Mouse (Mus musculus) adrenal gland, postnatal 10 days (tissue): ENCODE results near the gene Slc15a1. TPM values are rescaled to one million over a fixed set of nuclear protein-coding genes. Genes with fewer than 3 reads are reported as not detected.

Experiments used
- DNase-seq: peaks from one replicate; pipeline ENCODE4 v3.0.0; 2021; ENCODE audit warnings: mixed read lengths
- long read RNA-seq, 2 experiments: library from polyadenylated mRNA; stranded (forward); transcript quantifications; one replicate each; pipeline ENCODE4 v2.0.0; 2021
- total RNA-seq, 2 experiments: library from RNA; stranded (reverse); gene quantifications; 2 replicates each; pipeline ENCODE4 v1.2.3; 2021

Gene Slc15a1
- total RNA-seq: under 1 TPM; 0.09 to 0.36 TPM
- long read RNA-seq, experiment 1: 0 reads
- long read RNA-seq, experiment 2: 0 reads

DNA sequence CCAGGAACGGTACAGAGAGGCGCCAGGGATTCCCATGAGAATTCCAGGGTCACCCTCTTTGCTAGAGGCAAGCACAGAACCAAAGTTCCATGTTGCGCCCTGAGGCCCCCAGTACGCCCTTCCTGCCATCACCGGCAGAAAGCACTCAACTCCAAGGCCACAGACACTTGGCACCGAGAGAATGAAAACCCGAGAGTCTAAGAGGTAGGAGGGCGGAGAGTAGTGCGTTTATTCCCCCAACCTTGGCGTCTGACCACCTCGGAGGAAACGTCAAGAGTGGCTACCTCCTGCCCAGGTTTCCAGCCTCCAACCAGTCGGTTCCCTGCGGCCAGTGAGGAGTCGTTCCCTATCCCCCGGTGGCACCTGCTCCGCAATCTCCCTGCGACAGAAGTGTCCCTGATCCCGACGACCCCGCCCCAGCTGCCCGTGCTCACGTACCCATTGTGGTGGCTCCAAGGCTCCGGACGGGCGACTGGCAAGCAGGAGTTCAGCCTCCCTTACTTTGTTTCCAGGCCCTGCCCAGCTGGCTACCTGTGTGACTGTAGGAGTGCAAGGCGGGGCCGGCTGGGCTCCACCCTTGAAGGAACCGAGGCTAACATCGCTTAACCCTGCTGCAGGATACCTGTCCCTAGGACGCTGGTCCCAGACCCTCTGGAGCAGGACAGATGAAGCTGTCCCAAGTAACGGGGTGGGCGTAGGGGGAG lies at the start of gene Slc15a1:
TSS of gene Slc15a1 (minus strand) at position 472 of the 704 bp plus-strand sequence.
- DNase-seq: no peak

DNA sequence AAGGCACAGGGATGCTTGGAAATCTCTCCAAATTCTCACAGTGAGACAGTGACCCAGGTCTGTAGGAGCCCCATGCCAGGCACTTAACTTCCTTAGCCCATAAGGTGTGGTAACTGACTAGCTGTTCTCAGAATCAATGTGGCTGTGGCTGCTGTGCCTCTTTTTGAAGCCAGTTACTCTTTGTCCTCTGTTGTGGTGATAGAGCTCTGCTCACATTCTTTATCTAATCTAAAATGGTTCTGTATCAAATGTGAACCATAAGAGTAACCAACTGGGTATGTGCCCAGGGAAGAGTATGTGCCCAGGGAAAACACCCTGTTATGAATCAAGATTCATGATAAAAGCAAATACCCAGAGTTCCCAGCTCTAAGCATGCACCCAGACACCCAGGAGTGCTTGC lies 48.7 kb upstream of the Slc15a1 start:
- DNase-seq: no peak

DNA sequence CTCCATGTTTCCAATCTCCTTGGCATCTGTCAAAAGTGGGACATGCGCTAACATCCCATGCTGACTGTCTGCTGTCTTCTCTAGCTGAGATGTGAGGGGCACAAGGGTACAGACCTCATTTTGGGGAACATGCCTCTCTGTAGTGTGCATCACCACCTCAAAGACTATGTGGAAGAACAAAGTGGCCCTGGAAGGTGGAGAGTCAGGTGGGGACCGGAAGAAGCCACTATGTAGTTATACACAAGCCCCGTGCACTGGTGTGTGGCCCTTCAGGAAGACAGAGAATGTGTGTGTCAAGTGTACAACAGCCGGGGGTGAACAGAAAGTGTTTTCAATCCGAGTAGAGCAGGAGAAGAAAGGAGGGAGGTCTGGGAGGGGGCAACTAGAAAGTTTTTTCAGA lies 47.5 kb upstream of the Slc15a1 start:
- DNase-seq: no peak

DNA sequence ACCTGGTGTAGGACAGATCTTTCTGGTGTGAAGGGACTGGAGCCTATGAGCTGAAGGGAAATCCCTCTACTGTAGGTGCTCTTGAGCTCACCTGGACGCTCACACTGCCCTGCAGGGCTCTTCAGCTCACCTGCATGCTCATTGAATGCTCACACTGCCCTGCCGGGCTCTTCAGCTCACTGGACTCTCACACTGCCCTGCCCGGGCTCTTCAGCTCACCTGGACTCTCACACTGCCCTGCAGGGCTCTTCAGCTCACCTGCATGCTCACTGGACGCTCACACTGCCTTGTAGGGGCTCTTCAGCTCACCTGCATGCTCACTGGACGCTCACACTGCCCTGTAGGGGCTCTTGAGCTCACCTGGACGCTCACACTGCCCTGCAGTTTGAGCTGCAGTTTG lies 44.8 kb upstream of the Slc15a1 start:
- no peak for DNase-seq

DNA sequence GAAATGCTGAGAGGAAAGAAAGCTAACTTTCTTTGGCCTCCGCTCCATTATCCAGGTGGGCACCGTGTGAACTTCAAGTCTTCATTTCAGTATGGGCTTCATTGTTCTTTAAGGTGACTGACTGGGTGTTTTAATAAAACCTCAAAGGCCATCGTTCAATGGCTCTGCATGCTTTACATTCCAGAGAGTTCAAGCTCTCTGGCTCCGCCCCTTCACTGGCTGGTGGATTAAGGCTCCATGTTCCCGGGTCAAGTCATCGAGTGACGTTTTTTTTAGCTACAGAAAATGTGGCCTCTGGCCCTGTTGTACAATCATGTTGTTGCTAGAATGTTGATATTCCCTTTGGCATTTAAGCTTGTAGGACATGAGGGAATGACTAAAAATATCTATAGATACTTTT lies 42.7 kb upstream of the Slc15a1 start:
- no peak for DNase-seq

DNA sequence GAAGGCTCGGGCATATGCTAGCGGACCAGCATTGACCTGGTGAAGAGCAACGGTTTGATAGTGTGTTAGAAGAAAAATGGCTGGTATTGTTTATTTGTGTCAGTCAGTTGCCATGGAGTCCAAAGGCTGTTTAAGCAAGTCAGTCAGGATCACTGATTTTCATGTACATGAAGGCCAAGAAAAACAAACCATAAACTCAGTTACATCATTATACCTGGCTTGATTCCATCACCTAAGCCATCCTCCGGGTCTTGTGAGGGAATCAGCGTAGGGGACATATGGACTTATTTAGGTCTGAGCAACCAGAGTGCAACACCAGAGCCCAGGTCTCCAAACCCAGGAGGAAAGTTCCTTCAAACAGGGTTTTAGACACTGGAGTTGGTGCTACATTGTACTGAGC lies 41.6 kb upstream of the Slc15a1 start:
- DNase-seq: no peak

DNA sequence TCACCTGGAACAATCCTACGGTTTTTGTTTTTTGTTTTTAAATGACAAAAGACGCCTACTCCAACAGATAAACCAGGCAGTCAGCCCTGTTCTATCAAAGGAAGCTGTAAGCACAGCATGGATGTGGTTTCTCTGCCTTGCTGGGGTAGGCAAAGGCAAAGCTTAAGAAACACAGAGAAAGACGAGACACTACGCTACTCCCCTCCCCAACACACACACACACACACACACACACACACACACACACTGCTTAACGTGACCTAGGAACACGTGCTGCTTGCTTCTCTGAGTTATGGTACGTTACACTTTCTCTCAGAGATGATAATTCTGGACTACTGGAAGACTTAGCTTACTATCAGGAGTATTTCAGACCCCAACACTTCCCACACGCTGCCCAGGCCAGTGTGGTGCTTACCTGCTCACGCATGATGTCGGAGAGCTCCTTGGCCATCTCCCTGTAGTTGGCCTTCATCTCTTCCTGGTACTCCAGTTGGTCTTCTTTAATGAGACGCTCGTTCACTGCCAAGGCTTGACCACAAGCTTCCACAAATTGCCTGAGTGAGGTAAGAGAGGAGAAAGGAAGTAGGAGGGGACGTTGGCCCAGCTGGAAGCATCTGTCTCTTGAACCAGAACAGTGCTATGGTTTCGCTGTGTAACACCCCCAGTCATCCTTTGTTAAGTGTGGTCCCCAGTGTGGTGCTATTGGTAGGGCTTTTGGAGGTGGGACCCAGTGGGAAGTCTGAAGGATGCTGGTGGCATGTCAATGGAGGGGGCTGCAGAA lies 40.7 kb upstream of the Slc15a1 start:
- DNase-seq: no peak

DNA sequence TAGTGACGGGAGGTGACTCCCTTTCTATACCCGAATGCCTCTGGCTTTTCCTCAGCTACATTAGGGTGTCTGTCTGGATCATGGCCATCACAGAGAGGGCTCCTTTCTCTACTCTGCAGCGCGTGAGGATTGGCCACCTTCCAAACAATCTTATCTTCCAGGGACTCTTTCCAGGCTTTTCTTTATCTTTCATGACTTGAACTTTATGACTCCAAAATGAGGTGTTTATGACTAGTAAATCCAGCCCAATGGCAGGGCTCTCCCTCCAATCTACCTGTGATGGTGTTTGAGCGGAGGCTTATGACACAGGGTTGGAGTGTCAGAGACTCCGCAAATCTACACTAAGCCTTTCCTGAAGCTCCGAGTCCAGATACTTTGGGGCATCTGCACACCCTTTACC lies 36.2 kb upstream of the Slc15a1 start:
- DNase-seq: no peak

DNA sequence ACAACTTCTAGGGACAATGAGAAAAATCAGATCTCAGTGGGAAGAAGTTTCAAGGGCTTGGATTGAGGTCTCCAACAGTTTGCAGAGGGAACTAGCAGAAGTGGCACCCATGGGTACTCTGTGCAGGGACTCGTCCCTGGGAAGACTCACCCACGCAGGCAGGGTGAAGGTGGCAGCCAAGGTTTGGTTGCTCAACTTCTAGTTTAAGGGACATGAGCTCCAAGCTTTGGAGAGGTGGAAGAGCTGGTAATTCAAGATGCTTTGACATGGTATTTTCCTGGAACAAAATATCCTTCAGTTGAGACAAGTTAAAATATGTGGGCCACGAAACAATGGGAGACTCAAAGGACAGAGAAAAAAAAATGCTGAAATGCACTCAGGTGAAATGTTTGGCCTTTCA lies 29.4 kb upstream of the Slc15a1 start:
- no peak for DNase-seq

DNA sequence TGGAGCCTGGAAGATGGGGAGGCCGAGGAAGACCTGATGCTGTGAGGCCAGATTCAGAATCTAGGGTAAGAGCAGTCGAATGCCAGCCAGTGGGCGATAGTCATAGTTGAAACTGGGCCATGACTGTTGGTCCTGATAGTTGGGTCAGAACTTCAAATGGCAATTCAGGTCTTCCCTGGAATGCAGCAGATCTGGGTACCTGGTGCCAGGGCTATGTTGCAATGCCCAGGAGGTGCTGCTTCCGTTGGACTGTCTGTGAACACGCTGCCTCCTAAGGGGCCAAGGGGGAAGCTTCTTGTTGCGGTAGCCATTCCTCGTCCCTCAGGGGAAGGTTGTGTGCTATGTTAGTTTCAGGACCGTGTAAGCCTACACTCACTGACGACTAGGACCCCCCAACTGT lies 25.8 kb upstream of the Slc15a1 start:
- DNase-seq: no peak

DNA sequence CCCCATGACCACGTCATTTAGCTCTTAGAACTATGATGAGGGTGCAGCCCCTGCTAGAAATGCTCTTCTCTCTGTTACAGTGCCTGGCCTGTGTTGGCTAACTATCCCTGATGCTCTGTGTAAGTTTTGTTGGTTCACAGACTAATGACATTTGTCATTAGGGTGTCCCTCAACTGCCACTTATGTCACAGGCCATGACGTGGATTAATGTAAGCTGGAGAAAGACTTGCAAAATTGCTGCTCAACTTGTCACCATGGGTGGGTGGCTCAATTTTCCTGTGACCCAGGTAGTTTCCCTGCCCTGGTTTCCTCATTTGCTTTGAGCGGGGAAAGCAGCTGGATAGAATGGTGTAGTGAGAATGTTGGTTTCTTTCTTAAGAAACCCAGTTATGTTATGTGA lies 22.8 kb upstream of the Slc15a1 start:
- no peak for DNase-seq

DNA sequence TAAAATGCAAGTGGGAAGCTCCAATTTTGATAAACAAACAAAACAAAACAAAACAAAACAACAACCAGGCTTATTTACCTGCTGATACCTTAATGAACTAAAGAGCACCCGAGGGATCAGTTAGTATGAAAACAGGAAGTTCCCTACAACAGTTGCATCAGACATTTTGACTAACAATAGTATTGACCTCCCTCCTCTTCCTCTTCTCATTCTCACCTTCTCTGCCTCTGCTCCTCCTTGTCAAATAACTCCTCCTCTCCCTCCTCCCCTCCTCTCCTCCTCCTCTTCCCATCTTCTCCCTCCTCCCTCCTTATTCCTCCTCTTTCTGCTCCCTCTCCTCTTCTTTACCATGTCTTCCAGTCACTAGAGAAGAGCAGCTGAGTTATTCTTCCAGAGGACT lies 22.1 kb upstream of the Slc15a1 start:
- no peak for DNase-seq

DNA sequence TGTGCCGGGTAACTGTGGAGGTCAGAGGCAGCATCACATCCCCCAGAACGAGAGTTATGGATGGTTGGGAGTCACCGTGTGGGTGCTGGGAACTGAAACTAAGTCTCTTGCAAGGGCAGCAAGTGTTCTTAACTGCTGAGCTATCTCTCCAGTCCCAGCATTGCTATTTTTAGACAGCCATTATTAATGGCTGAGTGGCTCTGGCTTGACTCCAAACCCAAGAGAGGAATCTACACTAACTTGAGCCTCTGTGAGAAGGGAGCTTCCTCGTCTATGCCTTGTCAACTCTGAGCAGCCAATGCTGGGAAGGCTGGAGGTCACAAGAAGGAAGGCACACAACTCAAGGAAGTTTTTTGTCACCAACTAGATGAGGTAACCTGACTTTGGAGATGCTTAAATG lies 16.7 kb upstream of the Slc15a1 start:
- peak; percentile 25 for DNase-seq

DNA sequence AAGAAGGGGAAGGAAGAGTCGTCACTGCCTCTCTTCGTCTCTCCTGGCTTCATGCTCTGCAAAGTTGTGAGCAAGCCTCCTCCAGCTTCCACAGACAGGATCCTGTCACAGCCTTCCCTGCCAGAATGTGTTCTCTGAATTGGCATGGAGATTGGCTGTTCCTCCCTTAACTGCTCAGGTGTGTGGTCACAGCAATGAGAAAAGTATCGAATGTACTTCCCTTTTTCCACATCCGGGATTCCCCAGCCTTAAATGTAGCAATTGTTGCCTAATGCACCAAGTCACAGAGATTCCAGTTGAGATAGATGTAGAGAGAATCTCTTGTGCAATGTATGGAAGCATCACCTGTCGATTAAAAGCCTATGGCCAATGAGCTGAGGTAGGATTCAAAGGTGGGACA lies 11.8 kb upstream of the Slc15a1 start:
- DNase-seq: no peak

DNA sequence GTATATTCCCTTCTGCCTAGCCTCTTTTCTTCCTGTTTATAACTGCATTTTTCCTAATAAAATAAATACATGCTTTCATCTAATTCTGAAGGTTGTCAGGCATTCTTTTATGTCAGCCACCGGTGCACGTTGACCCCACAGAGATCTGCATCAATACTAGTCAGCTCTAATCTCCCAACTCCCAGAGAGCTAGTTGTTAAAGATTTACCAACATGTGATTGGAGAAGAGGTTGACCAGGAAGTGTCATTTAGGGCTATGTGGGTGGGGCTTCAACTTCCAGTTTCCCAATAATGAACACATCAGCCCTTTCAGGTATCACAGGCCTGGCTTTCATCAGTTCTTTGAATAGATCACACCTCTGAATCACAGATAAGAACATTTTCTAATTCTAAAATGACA lies 3.9 kb upstream of the Slc15a1 start:
- DNase-seq: no peak

DNA sequence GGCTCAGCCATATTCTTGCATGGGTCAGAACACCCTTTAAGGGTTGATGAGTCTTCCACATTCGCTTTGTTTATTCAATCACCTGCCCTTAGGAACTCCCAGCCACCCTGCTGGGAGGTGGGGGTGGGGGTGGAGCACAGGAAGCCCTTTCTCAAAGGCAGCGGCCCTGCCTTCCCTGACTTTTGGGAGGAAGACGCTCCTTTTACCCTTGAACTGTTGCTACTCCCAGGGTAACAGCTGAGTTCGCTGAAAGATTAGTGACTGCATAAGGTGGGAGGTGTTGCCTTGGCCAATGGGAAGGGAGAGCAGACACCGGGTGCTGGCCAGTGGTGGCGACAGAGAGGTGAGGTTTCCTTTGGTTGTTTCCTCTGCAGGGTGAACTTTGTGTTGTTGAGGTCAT lies 1.3 kb upstream of the Slc15a1 start:
- no peak for DNase-seq

DNA sequence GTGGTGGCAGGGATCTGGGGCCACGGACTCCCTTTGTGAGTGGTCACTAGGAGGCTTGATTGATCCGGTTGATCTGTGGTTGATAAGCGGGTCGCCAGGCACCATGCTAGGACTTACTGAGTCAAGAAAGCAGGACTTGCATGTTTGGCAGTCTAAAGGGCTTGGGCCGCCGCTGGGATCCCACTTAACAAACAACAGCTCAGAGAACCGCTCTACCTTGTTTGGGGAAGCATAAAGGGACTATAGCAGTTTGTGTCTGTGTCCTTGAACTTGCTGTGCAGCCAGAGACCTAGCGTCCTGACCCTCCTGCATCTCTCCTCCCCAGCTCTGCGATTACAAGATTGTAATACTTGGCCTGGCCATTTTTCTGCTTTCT lies 421 bp upstream of the Slc15a1 start:
- DNase-seq: no peak

DNA sequence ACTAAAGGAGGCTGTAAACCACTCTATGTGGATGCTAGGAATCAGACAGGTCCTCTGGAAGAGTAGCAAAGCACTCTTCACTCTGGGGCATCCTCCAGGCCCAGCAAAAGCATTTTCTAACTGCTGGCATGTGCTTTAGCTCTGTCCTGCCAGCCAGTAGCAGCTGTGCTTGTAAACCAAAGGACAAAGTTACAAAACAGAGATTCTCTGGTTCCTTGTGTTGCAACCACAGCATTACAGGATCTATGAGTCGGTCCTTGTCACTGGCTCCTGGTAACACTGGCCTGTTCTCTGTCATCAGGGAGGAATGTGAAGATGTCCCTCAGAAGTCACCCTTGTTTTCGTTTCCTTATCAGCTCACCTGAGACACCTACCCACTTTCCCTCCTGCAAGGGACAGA lies 4.5 kb downstream of the Slc15a1 start:
- DNase-seq: no peak

DNA sequence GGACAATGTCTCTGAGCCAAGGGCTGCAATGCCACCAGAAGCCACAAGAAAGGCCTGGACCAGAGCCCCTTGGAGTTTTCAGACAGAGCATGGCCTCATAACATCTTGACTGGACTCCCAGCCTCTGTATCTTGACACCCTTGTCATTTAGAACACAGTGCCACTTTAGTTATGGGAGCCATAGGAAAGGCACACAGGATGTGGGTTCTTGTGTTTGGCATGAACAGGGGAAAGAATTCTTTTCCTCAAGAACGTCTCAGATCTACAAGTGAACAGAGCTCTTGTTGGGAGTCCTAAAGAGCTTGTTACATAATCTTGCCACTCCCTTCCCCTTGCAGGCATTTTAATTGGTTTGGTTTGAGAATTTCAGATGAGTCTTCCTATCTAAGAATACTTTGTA lies 5.3 kb downstream of the Slc15a1 start:
- no peak for DNase-seq

DNA sequence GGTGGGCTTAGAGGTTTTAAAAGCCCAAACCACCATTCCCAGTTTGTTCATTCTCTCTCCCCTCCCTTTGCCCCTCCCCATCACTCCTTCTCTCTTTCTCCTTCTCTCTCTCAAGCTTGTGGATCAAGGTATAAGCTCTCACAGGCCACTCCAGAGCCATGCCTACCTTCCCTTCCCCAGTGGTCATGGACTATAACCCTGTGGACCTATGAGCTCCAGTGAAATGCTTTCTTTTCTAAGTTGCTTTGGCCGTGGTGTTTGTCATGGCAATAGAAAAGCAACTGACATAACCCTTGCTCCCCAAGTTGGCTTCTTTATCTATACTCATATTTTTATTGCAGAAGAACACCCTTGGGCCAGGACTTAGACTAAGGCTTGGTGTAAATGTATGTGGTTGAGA lies 7.3 kb downstream of the Slc15a1 start:
- no peak for DNase-seq

DNA sequence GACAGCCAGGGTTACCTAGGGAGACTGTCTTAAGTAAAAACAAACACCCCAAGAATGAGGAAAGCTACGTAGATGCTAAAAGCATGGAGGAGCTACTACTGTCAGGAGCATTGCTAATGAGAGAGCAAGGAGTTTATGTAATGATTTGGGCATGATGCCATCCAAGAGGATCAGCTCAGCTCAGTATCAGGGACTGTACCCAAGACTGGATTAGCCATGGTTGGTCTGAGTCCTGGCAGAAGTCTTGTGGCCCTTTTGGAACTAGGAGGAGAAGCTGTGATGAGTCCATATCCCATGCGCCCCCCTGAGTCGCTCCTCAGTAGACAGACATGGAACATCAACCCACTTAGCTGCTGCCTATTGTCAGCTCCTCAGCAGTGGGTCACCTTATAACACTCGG lies 9.3 kb downstream of the Slc15a1 start:
- no peak for DNase-seq

DNA sequence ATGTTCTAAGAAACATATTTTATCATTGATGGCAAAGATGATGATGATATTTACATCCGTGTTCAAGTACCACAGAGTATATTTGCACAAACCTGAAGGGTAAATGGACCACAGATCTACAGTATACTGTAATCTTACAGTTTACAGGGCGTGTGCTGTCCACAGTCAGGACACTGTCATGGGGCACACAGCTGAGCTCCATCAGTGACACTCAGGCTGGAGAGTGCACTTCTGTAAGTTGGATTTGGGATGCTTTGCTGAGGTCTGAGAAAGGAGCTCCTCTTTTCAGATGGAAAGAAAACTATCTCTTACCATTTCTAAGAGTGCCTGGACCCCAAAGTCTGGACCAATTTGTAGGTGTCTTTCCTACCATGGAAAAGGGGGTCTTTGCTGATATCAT lies 9.9 kb downstream of the Slc15a1 start:
- no peak for DNase-seq

DNA sequence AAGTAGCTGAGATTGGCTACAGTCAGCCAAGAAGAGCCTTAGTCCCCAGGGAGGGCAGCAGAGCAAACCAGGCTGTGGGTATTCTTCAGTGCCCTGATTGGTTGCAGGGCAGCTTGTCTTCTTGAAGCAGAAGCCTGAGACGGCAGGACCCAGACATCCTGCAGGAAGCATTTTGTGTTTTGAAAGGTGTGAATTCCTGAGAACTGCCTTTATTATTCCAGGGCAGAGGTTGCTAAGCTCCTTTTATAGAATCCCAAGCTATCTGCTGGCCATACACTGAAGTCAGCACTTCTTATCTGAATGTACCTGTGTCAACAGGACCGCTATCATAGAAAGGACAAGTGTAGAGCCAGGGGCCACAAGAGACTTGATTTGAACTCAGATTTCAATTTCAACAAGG lies 10.8 kb downstream of the Slc15a1 start:
- no peak for DNase-seq

DNA sequence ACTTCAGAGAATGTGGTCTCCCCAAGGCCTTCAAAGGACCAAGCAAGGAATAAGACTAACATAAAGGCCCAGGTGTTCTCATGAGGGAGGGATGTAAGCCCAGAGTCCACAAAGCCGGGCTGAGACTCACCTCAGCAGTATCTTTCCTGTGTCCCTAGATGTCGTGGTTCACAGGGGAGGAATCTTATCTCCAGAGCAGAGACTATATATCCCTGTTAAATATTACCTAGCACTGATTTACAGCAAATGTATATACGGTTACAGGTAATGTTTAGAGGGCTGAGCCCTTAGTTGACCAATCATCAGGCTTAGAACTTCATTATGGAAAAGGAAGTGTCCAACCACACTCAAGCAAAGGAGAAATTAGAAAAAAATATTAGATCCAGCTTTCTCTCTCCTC lies 11.3 kb downstream of the Slc15a1 start:
- no peak for DNase-seq
